Mouse (Mus musculus): ENCODE results near the gene Cir1.

The Cir1 gene

GRCm38 (mm10) chr2:73312152-73313116 lies at the start of gene Cir1, which contains the start of gene Scrn3:
Gene Cir1 (minus strand): TSS chr2:73312701.
Gene Scrn3 (plus strand): TSS chr2:73312601.
- no peak for TF ChIP-seq GATA4 (IDR thresholded peaks at IDR 0.05; ENCODE audit: insufficient replicate concordance, low read length)

GRCm38 (mm10) chr2:73360536-73360935 lies 48.0 kb upstream of the Cir1 start:
- no peak for TF ChIP-seq GATA4 (IDR thresholded peaks at IDR 0.05; ENCODE audit: insufficient replicate concordance, low read length)

GRCm38 (mm10) chr2:73359941-73360340 lies 47.4 kb upstream of the Cir1 start:
- no peak for TF ChIP-seq GATA4 (IDR thresholded peaks at IDR 0.05; ENCODE audit: insufficient replicate concordance, low read length)

- no peak for TF ChIP-seq GATA4 (IDR thresholded peaks at IDR 0.05; ENCODE audit: insufficient replicate concordance, low read length)
Measured at GRCm38 (mm10) chr2:73357004-73357403, 44.5 kb upstream of the Cir1 start.

- TF ChIP-seq GATA4 (IDR thresholded peaks at IDR 0.05; ENCODE audit: insufficient replicate concordance, low read length): no peak
Measured at GRCm38 (mm10) chr2:73351927-73352374, 39.5 kb upstream of the Cir1 start.

- TF ChIP-seq GATA4 (IDR thresholded peaks at IDR 0.05; ENCODE audit: insufficient replicate concordance, low read length): no peak
Measured at GRCm38 (mm10) chr2:73351496-73351895, 39.0 kb upstream of the Cir1 start.

GRCm38 (mm10) chr2:73348221-73348620 lies 35.7 kb upstream of the Cir1 start:
- TF ChIP-seq GATA4 (IDR thresholded peaks at IDR 0.05; ENCODE audit: insufficient replicate concordance, low read length): no peak

- TF ChIP-seq GATA4 (IDR thresholded peaks at IDR 0.05; ENCODE audit: insufficient replicate concordance, low read length): no peak
Measured at GRCm38 (mm10) chr2:73347766-73348165, 35.3 kb upstream of the Cir1 start.

GRCm38 (mm10) chr2:73347136-73347535 lies 34.6 kb upstream of the Cir1 start:
- no peak for TF ChIP-seq GATA4 (IDR thresholded peaks at IDR 0.05; ENCODE audit: insufficient replicate concordance, low read length)

- TF ChIP-seq GATA4 (IDR thresholded peaks at IDR 0.05; ENCODE audit: insufficient replicate concordance, low read length): no peak
Measured at GRCm38 (mm10) chr2:73346345-73347086, 34.0 kb upstream of the Cir1 start.

GRCm38 (mm10) chr2:73345204-73345603 lies 32.7 kb upstream of the Cir1 start:
- TF ChIP-seq GATA4 (IDR thresholded peaks at IDR 0.05; ENCODE audit: insufficient replicate concordance, low read length): no peak

GRCm38 (mm10) chr2:73343701-73344100 lies 31.2 kb upstream of the Cir1 start:
- no peak for TF ChIP-seq GATA4 (IDR thresholded peaks at IDR 0.05; ENCODE audit: insufficient replicate concordance, low read length)

GRCm38 (mm10) chr2:73338415-73338814 lies 25.9 kb upstream of the Cir1 start:
- no peak for TF ChIP-seq GATA4 (IDR thresholded peaks at IDR 0.05; ENCODE audit: insufficient replicate concordance, low read length)

- no peak for TF ChIP-seq GATA4 (IDR thresholded peaks at IDR 0.05; ENCODE audit: insufficient replicate concordance, low read length)
Measured at GRCm38 (mm10) chr2:73335949-73336348, 23.4 kb upstream of the Cir1 start.

GRCm38 (mm10) chr2:73325871-73326270 lies 13.4 kb upstream of the Cir1 start:
- no peak for TF ChIP-seq GATA4 (IDR thresholded peaks at IDR 0.05; ENCODE audit: insufficient replicate concordance, low read length)

GRCm38 (mm10) chr2:73322991-73323390 lies 10.5 kb upstream of the Cir1 start:
- no peak for TF ChIP-seq GATA4 (IDR thresholded peaks at IDR 0.05; ENCODE audit: insufficient replicate concordance, low read length)

All from liver, adult (tissue).